Mouse (Mus musculus) cortical plate, adult 2 months (tissue): ENCODE data around the gene Slc16a13.

Experiments
- CTCF ChIP-seq: fragments of 200-500 bp; IDR thresholded peaks from 2 replicates; pipeline ENCODE4 v1.5.1; 2011; ENCODE audit warnings: mild to moderate bottlenecking, control low read depth, low read length; ENCODE audit not compliant: insufficient read depth; ENCODE audit errors: extremely low read depth
- POLR2A ChIP-seq: fragments of 200-500 bp; IDR thresholded peaks from 2 replicates; pipeline ENCODE4 v1.6.1; 2011; ENCODE audit warnings: mild to moderate bottlenecking, low read length, control low read depth; ENCODE audit not compliant: insufficient read depth; ENCODE audit errors: extremely low read depth

GRCm38 (mm10) chr11:70177647-70178046, 43.2 kb downstream of the Slc16a13 start:
- TF ChIP-seq POLR2A = no peak
- TF ChIP-seq CTCF = no peak
